Mouse (Mus musculus) left cerebral cortex, adult 8-10 months (tissue): ENCODE measurements around the gene Calr. TPM values are rescaled to one million over a fixed set of nuclear protein-coding genes. Genes with fewer than 3 reads are reported as not detected.
A peak's percentile ranks its signal among the peaks of the same experiment; 100 is the strongest.

Experiments
- DNase-seq, 2 experiments: peaks; one replicate each; pipeline ENCODE4 v3.0.0; 2022; ENCODE audit warnings: low spot score in 2 of 2
- total RNA-seq, 4 experiments: library from RNA; stranded (reverse); gene quantifications; 2 replicates each; pipeline ENCODE4 v1.2.4; 2022

The Calr gene
- total RNA-seq, 4 experiments from 2014 or later, result 333 to 426 (median 383) TPM

DNA sequence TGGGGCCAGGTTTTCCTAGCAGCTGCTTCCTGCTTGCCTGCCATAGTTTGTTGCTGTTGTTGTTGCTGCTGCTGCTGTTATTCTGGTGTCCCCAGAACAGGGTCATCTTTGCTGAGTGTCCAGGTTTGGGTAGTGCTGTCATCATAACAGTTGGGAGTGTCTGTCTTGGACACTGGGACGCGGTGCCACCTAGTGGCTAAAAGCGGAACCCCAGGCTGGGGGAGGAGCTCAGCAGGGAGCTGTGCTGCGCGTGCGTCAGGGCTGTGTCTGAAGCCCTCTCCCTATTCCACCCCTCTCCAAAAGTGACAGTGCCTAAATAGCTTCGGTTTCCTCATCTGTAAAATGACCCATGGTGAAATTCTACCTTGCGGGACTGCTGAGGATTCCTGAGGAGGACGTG, 31.2 kb downstream of the Calr start:
- peak; percentile 87 to 99 for DNase-seq

DNA sequence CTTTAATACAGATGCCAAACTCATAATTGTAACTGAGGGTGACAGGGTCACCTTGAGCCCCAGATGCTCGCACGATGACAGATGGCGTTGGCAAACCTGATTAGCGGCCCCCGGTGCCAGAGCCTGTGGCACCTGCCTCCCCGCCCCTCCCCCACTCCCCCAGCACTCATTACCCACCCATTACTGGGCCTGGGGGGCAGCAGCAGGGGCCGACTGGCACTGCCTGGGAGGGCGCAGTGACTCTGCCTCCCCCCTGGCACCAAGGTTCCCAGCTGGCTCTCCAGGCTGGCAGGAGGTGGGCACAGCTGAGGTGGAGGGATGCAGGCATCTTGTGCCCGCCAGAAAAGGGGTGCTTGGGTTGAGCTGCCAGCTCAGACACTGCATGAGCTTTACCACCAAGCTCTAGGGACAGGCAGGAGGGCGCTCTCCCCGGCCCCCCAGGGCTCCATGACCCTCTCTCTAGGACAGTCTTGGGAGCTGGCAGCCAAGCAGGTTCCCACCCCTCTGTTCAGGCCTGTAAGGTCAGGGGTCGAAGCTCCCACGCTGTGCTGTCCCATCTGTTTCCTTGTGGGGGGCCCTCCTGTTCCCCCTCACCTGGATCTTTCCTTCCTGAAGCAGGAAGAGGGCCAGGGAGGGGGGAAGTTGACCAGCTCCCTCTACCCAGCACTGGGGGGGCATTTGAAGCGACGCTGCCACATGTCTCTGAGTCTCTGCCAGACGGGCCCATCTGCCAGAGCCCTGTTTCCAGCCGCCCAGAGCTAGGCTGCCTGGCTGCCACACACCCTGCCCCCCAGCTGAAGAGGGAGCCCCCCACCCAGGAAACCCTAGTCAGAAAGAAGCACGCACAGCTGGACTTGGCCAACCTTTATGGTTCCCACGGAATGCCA, 31.9 kb downstream of the Calr start:
- DNase-seq, result no peak

DNA sequence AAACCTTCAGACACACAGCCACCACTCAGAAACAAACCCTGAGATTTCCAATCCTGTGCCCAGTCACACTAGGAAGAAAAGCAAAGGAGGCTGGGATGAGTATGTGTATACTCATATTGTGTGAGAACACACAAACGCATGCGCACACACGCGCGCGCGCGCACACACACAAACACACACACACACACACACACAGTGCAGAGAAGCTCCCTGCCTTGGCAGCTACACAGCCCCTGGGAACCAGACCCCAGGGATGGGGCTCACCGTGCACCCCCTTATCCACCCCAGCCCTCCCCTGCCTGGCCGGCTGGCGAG, 32.5 kb downstream of the Calr start:
- no peak for DNase-seq

DNA sequence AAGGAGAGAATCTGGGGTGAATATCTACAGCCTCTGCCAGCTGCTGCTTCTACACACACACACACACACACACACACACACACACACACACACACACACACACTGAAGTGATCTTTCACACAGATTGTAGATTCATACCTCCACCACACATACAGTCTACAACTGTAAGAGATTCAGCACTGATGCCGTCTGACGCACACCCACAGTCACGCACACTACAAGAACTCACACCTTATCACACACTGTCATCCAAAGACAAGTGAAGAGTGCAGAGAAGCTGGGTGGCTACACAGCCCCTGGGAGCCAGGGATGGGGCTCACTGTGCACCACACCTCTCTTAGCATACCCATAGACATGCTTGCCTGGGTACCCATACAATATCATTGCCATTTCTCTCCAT, 32.9 kb downstream of the Calr start:
- DNase-seq, result no peak

DNA sequence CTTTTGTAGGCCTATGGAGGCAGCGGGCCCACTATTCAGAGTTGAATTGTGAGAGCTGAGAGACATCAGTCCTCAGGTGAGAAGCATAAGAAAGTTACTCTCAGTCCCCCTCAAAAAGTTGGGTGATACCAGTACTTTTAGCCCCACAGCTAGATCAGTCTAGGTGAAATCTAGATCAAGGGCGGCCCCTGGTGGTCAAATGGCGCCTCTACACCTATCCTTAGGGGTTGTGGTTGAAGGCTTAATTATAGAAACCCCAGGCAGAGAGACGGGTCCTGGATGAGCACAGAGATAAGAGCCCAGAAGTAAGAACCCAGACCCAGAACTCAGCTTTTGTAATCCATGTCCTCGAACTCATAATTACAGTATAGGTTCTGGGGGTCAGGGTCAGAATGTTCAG, 33.7 kb downstream of the Calr start:
- peak; percentile 35 to 75 for DNase-seq

DNA sequence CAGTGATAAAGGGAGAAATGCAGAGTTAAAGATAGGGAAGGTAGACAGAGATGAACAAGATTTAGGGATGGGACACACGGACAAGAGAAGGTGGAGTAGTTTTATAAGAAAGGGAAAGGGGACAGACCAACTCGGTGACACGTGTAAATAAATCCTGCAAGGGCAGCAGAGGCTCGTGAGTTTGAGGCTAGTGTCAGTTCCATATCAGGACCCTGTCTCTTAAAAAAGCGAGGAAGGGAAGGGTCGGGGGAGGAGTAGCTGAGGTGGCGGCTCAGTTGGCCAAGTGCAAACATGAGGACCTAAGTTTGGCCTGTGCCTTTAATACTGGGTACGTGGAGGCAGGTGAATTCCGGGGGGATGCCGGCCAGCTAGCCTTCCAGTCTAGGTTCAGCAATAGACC, 35.4 kb downstream of the Calr start:
- DNase-seq, result peak in 1 of 2 experiments; percentile 16

DNA sequence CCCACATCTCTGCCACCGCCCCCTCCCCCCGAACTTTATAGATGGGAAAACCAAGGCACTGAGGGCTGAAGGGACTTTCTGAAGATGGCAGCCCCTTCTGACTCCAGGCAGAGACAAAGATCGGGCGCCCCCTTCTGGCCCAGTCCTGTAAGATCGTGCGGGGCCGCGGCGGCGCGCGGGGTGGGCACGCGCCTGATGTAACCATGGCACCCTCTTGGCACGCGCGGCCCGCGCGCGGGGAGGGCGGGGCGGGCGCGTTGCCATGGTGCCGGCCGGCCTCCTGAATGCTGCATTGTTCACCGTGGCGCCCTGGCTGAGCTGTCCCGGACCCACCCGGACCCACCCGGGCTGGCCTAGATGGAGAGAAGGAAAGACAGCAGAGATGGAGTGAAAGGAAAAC, 35.8 kb downstream of the Calr start:
- peak; percentile 92 to 96 for DNase-seq

DNA sequence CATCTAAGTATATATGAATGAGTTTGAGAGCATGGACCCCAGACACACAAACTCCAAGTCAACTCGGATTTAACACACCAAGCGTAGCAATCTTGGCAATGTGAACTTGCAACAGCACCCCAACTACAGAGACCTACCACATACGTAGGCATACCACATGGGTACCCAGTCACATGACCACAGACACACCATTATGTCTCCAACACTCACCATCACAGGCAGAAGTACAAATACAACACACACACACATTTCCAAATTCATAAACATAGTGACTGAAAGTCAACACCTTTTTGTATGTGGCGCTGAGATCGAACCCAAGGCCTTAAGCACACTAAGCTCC, 36.8 kb downstream of the Calr start:
- DNase-seq, result no peak

DNA sequence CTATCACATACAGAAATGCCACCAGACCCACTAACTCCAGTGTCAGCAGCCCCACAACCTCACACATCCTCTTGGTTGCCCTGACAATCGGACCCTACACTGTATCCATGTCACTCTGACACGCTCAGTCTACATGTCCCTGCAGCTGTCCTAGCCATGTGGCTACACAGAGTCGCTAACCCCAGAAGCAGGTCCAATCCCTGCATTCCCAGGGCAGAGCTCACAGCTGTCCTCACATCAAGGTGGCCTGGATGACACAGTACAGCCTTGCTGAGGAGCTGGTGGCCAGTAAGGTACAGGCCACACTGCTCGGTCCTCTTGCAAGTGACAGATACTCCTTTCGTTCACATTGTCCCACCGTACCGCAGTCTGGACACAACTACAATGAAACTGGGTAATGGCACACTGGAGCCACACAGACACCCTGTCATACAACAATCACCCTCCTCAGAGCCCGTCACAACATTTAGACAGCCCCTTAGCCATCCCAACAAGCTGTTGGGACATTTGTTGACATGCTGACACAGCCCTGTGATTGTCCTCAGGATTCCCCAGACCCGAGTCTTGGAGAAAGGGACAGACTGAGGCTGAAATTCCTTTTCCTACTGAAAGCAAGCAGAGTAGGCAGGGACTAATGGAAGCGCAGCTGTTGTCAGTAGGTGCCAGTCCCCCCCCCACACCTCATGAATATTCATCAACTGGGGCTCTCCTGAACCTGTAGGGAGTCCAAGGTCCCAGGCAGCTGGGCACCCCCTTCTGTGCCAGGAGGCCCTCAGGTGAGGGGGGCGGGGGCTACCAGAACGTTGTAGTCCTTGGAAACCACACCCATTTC, 37.4 kb downstream of the Calr start:
- no peak for DNase-seq

DNA sequence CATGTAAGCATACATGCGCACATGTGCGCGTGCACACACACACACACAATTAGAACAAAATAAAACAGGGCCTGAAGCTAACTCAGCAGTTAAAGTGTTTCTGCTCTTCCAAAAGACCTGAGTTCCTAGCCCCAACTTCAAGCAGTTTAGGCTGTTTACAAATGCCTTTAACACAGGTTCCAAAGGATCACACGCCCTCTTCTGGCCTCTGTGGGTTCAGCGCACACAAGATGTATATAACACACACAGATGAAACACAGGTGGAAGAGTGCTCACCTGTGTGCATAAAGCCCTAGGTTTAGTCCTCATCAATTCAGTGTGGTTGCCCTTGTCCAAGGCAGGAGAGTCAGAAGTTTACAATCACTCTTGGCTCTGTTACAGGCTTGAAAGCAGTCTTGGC, 40.7 kb downstream of the Calr start:
- no peak for DNase-seq

DNA sequence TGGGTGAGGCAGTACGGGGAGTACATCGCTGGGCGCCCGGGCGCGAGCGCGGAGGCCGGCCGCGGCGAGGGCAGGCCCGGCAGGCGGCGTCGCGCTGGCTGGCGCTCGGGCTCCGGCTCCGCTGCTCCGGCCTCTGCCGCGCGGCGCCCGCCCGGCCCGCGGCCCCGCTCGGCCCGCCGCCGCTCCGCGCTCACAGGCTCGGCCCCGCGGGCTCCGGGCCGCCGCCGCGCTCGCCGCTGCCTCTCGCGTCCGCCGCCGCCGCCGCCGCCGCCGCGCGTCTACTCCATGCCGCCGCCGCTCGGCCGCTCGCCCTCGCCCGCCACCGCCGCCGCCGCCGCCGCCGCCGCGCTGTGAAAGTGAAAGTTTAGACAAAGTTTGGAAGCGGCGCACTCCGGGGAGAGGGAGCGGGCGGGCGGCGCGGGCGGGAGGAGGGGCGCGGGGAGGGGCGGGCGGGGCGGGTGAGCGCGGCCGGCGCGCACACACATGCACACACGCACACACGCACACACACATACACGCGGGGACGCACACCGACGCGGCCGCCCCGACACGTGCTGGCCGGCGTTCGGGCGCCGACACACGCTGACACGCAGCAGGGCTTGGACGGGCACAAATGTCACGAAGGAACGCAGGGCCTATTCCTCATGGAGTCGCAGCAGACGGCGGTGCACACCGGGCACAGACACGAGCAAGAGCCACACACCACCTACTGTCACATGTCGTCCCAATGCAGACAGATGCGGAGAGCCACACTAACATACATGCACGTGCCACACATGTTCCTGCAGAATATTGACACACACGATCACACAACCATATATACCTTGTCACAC, 46.5 kb downstream of the Calr start, which contains the start of gene Nfix:
Gene Nfix, minus strand, starts transcription at position 346 of the 833 bp plus-strand sequence.
- DNase-seq, result peak in 1 of 2 experiments; percentile 58

DNA sequence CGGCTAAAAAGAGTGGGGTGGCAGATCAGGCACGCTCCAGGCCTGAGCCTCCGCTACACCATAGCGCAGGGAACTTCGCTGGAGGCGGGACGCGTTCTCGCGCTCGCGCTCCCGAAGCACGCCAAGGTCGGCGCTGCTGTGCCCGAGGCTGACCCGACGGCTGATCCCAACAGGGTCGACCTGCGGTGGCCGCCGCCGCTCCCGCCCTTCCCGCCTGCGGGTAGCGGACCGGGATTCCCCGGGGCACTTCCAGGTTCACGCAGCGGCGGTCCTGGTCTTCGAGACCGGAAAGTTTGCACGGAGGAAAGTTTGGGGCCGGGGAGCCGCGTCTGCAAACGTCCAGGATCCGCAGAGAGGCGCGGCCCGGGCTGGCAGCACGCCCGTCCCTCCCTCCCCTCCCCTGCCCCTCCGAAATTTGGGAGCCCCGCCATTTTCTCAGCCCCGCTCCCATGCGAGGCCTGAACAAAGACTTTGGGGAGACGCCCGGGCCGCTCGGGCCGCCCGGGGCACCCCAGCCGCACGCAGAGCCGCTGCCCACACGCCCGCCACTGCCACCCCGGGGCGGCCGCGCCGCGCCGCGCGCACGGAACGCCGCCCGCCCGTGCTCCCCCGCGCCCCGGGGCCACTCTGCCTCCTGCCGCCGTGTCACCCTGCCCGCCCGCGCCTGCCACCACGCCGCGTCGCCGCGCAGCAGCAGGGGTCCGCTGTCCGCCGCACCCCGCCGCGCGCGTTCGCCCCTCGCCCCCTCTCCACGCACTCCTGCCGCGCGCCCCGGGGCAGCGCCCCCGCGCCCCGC, 47.4 kb downstream of the Calr start:
- peak in 1 of 2 experiments; percentile 37 for DNase-seq

DNA sequence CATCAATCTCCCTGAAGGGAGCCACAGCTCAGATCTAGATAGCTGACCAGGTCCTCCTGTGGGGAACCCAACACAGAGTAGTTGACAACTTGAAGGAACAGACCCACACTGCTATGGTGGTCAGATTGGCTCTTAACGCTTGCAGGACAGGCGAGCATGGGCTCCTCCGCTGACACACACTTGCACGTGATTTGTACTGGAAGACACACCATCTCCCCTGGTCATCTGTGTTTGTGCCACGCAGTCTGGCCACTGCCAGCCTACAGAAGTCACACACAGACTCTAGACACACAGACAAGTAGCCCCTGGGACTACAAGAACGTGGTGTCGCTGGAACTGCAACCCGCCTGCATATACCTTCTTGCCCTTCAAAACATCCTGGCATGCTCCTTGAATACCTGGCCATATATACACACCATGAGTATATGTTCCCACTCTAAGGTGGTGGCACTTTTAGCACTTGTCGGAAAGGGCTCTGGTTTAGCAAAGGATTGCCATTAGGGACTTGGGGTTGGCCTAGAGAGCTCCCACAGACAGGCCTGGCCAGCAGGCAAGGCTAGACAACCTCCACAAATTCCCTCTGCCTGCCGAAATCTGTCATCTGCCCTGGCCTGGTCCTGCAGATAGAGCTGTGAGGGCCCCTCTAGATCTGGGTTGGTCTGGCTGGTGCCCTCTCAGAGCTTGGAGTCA, 48.1 kb downstream of the Calr start:
- peak in 1 of 2 experiments; percentile 15 for DNase-seq

DNA sequence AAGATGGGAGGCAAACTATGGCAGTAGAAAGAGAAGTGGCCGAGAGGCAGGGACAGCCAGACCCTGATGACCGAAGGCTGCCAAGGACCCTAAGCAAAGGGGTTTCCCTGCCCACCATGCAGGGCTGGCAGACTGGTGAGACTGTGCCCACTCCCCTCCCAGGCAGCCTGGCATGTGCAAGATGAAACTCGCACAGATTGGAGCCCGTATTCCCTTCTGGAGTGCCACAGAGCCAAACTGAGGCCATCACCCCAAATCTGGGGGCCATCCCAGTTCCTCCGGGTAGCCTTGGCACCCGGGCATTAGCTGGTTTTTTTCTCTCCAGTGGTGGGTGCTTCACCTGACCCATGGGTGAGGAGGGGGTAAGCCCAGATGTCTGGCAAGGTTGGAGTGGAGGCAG, 48.8 kb downstream of the Calr start:
- DNase-seq, result no peak

DNA sequence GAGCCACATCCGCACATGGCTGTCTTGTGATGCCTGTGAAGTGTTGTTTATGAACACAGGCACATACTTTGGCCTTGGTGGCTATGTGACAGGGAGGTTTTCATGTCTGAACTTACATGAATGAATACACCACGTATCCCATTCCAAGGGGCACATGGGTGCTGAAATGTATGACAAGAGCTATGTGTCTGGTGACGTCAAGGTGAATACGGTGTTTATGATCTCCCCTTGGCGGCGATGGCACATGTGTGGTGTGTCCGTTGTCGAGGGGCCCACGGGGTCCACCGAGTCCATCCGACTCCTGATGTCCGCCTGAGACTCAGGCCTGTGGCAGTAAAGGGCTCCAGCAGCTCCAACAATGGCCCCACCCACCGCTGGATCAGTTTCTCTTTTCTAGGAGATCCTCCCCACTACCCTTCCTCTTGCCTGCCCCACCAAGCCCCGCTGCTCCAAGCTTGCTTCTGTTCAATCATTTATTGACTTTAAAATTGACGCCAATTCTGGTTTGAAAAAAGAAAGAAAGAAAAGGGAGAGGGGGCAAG, 49.4 kb downstream of the Calr start:
- no peak for DNase-seq

DNA sequence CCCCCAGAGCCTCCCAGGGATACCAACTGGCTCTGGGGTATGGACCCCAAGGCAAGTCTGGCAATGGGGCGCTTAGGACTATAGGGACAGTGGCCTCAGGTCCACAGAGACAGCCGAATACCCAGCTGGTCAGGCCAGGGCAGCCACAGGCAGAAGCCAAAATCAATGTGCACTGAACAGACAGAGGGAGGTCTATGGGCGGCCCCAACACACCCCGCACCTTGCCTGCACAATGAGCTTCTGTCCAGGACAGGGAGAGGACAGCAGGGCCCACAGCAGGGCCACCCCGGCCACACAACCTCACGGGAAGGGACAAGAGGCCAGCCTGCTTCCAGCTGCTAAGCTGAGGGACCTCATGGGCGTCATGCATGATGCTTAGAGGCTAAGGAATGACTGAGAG, 52.2 kb downstream of the Calr start:
- DNase-seq, result peak in 1 of 2 experiments; percentile 63

DNA sequence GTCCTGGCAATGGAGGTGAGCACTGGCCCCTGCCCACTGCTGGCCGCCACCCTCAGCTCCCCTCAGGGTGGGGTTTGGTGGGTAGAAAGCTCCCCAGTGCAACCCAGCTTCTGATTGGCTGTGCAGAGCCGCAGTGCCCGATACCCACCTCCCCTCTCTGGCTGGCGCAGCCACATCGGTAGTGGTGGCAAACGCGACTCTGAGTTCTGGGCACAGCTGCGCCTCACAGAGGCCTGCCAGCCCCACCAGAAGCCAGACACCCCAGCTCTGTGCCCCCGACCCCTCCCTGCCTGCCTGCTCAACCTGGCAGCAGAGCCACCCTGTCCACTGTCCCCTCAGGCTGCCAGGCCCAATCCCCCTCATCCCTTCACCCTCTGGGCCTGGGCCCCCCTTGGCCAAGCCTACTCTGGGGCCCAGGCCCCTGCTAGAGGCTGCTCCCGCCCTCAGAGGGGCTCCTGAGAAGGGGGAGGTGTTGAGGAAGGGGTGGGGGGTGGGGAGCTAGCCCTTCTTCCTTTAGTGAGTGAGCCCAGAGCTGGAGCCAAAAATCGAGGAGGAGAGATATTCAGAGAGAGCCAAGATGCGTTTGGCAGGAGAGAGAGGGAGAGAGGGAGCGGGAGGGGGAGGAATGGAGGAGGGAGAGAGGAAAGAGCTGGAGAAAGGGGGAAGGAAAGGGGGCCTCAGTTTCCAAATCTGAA, 52.8 kb downstream of the Calr start:
- peak in 1 of 2 experiments; percentile 80 for DNase-seq

DNA sequence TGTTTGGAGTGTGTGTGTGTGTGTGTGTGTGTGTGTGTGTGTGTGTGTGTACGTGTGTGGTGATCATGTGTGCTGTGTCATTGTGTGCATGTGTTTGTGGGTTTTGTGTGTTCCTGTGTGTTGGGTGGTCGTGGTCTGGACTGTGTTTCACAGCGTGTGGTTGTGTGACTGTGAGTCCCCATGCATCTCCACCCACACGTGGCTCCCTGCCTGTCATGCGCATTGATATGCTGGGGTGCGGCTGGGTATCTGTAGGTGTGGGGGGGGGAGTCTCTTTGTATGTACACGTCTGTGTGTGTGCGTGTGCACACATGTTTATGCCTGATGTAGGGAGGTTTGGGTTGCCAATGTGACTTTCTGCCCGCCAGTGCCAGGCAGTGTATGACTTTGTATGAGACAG, 53.6 kb downstream of the Calr start:
- DNase-seq, result no peak

DNA sequence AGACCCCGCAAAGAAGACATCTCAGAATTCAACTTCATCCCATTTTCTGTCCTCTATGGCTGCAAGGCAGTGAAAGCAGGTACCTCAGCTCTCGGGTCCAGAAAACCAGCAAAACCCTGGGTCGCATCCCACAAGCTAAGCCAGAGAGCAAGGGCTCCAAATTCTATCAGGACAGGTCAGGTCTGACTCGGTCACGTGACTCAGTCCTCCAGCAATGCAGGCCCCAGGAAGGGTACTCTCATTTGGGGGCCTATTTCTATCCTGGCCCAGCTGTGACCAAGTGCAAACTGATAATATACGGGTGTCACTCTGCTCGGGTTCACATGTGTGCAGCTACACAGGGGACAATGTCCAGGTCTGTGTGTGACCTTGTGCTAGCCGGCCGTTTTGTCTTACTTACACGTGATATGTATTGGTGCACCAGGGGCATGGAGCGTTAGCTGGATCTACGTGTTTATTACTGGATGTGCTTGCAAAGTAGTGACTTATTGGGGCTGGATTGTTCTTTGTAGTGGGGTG, 54.2 kb downstream of the Calr start:
- no peak for DNase-seq
